Mouse (Mus musculus): ENCODE measurements at regions not wholly inside any gene's neighbourhood (a gene's known extent, or its start where the extent isn't known, plus 50 kb on each side); places are given as distances from the start of the nearest gene placed in this dataset.

- DNase-seq (ENCODE audit: low read depth, low spot score) = no peak
Measured at GRCm38 (mm10) chr6:140300470-140301145, 123.2 kb upstream of the Plekha5 start.

- no peak for DNase-seq (ENCODE audit: low read depth, low spot score)
Measured at GRCm38 (mm10) chr6:140299653-140300052, 124.2 kb upstream of the Plekha5 start.

- DNase-seq (ENCODE audit: low read depth, low spot score) = no peak
Measured at GRCm38 (mm10) chr6:140297969-140298554, 125.8 kb upstream of the Plekha5 start.

GRCm38 (mm10) chr6:140297561-140297960 lies 126.3 kb upstream of the Plekha5 start:
- no peak for DNase-seq (ENCODE audit: low read depth, low spot score)

DNA sequence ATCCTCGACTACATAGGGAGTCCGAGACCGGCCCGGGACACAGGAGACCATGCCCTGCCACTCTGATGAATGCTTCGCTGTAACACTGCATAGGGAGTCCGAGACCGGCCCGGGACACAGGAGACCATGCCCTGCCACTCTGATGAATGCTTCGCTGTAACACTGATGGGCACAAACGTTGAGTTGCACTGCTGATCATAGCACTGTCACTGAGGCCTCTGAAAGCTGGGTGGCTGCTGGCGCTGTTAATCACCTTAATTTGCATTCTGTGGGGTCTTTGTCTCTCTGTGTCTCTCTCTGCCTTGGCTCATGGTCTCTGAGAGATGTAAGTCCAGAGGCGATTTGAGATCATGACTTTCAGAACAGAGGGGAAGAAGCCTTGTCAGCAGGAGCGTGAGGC lies 133.7 kb upstream of the Plekha5 start:
- DNase-seq (ENCODE audit: low read depth, low spot score) = no peak

DNA sequence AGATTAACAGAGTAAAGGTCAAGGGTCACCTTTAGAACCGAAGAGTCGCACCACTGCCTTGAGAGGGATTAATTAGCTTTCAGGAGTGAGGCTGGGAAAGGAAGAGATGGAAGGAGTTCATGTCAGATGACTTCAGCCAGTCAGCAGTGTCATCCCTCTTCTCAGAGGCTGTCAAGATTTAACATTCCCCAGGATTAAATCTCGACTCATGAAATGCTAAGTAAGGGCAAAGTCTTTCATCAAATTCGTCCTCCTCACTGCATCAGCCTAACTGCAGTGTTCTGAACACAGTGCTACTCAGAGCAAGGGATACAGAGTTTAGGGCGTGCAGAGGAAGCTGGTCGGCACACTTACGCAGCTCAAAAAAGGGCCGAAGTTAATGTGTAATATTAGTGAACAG lies 135.1 kb upstream of the Plekha5 start:
- no peak for DNase-seq (ENCODE audit: low read depth, low spot score)

GRCm38 (mm10) chr6:140282285-140282577 lies 141.6 kb upstream of the Plekha5 start:
- no peak for DNase-seq (ENCODE audit: low read depth, low spot score)

DNA sequence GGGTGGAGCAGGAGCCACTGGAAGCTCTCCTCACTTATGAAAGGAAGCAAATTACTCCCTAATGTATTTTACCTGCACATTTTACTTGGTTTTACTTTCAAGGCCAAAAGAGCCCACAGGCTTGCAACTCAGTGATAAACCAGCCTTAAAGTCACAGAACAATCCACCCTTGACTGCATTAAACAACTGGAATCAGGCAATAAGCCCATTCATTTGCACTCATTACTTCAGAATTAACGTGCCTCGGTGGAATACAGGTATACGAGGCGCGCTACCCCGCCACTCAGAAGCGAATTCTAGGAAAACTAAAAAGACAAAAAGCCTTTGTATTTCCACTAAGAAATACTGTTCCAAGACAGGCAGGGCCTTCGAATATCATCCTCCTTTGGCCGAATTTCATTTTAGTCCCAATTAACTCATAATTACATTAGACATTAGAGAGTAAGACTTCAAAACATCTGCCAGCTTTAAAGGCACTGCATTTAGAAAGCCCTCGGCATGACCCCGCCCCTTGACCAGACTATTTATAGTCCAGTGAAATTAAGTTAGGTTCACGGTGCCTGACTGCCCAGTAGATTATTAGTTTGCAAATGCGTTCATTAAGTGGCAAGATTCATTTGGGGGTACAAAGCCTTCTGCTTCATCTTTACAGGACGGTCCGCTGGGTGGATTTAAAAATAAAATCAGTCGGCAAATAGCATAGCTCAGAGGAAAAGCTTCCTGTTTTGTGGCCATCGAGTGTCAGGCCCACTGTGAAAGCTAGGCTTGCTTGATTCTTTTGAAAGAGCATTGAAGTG lies 142.2 kb upstream of the Plekha5 start:
- DNase-seq (ENCODE audit: low read depth, low spot score) = no peak

DNA sequence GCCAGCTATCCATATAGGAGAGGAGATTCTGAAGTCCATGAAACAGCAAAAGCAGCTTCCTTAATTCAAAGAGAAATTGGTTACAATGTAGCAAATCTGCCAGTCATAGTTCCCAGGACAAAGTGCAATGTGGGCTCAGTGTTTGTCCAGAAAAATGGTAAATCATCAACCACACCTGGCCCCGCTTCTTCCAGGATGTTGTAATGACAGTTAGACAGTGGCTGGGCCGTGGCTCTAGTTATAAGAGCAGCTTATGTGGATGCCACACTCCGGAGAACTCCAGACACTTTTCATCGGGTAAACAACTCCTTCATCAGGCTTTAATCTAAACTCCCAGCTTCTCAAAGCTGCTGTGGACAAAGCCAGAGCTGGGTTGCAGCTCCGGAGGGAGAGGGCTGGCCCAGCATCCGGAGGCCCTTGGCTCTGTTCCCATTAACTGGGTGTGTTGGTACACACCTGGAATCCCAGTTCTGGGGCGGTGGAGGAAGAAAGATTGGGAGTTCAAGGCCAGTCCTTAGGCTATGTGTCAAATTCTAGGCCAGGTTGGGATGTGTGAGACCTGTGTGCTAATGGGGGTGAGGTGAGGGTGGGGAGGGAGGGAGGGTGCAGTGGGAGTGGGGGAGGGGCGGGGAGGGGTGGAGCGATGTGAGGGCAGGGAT lies 142.9 kb upstream of the Plekha5 start:
- DNase-seq (ENCODE audit: low read depth, low spot score) = no peak

DNA sequence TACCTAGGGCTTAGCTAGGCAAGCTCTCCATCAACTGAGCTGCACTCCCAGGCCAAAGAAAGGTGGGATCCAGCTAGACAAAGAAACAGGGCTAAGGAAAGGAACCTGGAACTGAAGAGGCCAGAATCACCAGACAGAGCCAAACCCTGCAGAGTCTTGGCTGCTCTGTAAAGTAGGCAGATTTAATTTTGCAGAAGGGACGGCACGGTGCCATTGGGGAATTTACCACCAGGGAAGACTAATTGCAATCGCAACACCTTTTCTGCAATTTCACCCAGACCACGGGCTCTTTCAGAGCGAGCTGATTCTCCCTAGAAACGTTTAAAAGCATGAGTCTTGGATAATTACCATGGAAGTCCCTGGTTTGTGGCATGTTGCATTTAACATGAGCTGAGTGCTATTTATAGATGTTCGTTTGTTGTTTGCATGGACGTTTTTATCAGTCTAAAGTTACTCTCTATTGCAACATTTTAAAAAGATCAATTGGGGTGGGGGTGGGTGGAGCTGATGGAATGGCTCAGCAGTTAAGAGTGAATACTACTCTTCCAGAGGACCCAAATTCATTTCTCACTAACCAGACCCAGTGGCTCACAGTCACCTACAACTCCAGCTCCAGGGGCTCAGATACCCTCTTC lies 144.0 kb upstream of the Plekha5 start:
- no peak for DNase-seq (ENCODE audit: low read depth, low spot score)

GRCm38 (mm10) chr6:140278750-140279149 lies 145.1 kb upstream of the Plekha5 start:
- DNase-seq (ENCODE audit: low read depth, low spot score) = no peak

DNA sequence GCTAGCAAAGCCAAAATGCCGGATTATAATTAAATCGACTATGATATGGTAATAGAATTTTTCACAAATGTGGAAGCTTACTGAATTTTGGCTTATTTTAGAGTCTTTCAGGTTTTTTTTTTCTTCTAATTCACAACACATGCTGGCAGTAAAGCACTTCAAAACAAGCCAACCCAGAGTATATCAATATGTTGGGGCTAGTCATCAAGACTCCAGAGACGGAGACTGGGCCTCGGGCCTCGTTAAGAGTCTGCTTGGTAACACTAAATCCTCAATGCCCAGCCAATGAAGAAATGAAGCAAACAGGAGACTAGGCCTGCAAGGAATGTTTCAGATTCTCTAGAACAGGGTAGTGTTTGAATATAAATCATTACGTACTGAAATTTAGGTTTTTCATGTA lies 153.3 kb upstream of the Plekha5 start:
- DNase-seq (ENCODE audit: low read depth, low spot score) = no peak

DNA sequence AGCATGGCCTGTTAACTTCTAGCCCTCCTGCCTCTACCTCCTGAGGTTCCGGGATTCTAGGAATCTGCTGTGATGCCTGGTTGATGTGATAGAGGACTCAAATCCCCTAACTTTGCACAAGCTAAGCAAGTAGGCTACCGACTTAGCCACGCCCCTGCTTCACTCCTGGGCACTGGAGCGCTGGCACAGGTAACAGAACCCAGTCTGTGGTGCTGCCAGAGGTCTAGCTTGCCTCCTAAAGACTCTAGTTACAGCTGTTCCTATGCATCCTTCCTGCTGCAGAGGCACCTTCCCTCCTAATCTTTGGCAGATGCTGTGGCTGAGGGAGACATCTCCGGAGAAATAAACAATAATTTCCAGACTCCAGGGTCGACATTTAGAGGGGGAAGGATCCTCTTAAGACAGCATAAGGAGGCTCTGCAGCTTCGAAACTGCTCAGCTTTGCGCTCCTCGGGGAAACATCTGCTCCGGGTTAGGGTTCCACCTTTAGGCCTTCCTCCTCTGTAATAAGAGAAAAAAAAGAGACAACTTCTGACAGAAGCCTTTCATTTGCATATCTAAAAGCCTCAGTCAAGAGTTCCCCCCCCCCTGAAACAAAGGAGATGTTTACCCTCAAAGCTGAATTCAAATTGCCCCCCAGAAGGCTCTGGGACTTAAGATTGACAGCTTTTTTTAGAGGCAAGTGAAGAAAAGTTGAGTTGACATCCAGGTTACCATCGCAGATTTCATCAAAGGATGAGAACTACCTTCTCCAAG lies 155.4 kb upstream of the Plekha5 start:
- no peak for DNase-seq (ENCODE audit: low read depth, low spot score)

GRCm38 (mm10) chr6:140263920-140264319 lies 159.9 kb upstream of the Plekha5 start:
- DNase-seq (ENCODE audit: low read depth, low spot score) = no peak

DNA sequence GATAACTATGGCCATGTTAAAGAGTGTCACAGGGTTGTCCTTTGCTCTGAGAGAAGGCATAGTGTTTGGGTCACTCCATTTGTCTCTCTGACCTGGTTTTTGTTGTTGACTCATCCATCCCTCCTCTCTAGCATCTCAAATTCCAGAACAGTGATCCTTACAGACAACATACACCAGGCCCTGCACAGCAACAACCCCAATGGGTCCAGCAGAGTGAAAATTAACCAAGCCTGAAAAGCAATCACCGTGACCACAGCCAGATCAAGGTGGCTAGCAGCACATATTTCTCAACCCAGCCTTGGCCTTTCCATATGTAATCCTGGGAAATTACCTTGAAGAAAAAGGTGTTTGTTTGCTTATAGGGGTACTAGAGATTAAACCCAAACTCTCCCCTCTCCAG lies 162.0 kb upstream of the Plekha5 start:
- DNase-seq (ENCODE audit: low read depth, low spot score) = no peak

- no peak for DNase-seq (ENCODE audit: low read depth, low spot score)
Measured at GRCm38 (mm10) chr6:140258761-140259160, 165.1 kb upstream of the Plekha5 start.

DNA sequence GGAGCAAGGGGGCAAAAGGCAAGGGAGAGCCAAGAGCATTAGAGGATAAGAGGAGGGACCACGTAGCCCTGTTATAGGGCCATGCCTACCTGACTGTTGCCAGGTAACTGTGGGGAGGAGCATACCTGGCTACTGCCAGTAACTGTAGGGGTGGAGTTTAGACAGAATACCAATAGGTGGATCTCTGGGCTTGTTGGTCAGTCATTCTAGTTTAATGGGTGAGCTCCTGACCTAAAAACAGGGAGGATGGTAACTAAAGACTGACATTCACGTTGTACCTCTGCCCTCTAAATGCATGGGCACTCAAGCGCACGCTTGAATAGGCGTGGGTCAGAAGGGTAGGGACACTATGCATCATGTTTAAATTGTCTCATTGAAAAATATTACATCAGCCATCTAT lies 165.8 kb upstream of the Plekha5 start:
- DNase-seq (ENCODE audit: low read depth, low spot score) = no peak

- no peak for DNase-seq (ENCODE audit: low read depth, low spot score)
Measured at GRCm38 (mm10) chr6:140251527-140251926, 172.3 kb upstream of the Plekha5 start.

- DNase-seq (ENCODE audit: low read depth, low spot score) = no peak
Measured at GRCm38 (mm10) chr6:140243411-140244151, 180.3 kb upstream of the Plekha5 start.

GRCm38 (mm10) chr6:140239356-140239755 lies 184.5 kb upstream of the Plekha5 start:
- no peak for DNase-seq (ENCODE audit: low read depth, low spot score)

GRCm38 (mm10) chr6:140231537-140231936 lies 190.3 kb upstream of the Plcz1 start:
- DNase-seq (ENCODE audit: low read depth, low spot score) = no peak
